Mouse (Mus musculus): ENCODE measurements around the gene Gse1.

The Gse1 gene

DNA sequence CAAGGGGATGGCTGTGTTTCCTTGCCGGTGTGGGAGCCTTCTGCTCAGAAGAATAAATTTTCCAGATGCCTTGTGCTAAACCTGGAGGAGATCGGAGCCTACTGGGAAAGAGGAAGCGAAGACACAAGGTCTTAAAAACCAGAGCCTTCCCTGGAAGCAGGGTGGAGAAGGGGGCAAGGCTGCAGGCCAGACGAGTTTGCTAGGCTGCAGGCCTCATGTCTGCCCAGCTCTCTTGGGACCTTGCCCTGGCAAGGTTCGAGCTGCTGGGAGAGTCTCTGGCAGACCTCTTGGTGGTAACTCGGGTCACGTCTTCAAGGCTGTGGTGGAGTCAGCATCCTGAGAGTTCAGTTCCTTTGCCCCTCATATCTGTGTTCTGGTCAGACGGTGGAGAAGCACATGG, 6.6 kb downstream of the Gse1 start:
- peaks cover 34% of the 10 kb centered on the region for H3K4me1 ChIP-seq (replicated peaks; ENCODE audit: low read depth, low read length)
- H3K4me3 ChIP-seq (replicated peaks; ENCODE audit: low read length) = 0 out of 2 replicates have a peak overlapping the region, but pooled peaks have one; percentile 20
- peaks cover 7% of the 10 kb centered on the region; the same call in 1 of the 2 replicates for H3K9me3 ChIP-seq (ENCODE audit: low read length)
- TF ChIP-seq NANOG (IDR thresholded peaks at IDR 0.05; ENCODE audit: borderline replicate concordance, low read length) = no peak
- no peak for TF ChIP-seq CTCF (conservative IDR thresholded peaks at IDR 0.05; ENCODE audit: low read length)
- TF ChIP-seq POU5F1 (IDR thresholded peaks at IDR 0.05; ENCODE audit: borderline replicate concordance, low read length) = no peak
- H3K36me3 ChIP-seq (ENCODE audit: insufficient read depth, low read length) = peaks cover 18% of the 10 kb centered on the region; the same call in 1 of the 2 replicates
- H3K27me3 ChIP-seq (ENCODE audit: insufficient read depth, low read length) = peaks cover 39% of the 10 kb centered on the region

DNA sequence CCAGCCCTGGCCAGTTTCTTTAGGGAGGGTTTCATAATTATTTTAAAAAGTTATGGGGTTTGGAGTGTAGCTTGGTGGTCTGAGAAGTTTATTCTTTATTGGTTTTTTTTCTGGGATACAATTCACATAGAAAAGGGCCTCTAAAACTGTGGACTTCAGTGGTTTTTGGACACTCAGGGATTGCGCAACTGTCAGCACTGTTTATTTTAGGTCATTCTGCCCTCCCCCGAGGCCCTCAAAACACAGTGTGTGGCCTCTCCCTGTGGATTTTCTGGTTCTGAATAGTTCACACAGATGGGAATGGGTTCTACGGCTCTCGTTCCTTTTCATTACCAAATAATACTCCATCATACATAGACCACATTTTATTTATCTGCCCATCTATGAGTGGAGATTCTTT, 15.0 kb downstream of the Gse1 start:
- H3K4me3 ChIP-seq (replicated peaks; ENCODE audit: low read length) = no peak overlapping the region
- H3K4me1 ChIP-seq (replicated peaks; ENCODE audit: low read depth, low read length) = no peaks in the 10 kb centered on the region
- peaks cover 9% of the 10 kb centered on the region; the same call in 1 of the 2 replicates for H3K9me3 ChIP-seq (ENCODE audit: low read length)
- H3K27me3 ChIP-seq (ENCODE audit: insufficient read depth, low read length) = peaks cover 7% of the 10 kb centered on the region; the same call in 1 of the 2 replicates
- H3K36me3 ChIP-seq (ENCODE audit: insufficient read depth, low read length) = peaks cover 2% of the 10 kb centered on the region; the same call in 1 of the 2 replicates
- TF ChIP-seq POU5F1 (IDR thresholded peaks at IDR 0.05; ENCODE audit: borderline replicate concordance, low read length) (no peak), NANOG (IDR thresholded peaks at IDR 0.05; ENCODE audit: borderline replicate concordance, low read length) (no peak)

DNA sequence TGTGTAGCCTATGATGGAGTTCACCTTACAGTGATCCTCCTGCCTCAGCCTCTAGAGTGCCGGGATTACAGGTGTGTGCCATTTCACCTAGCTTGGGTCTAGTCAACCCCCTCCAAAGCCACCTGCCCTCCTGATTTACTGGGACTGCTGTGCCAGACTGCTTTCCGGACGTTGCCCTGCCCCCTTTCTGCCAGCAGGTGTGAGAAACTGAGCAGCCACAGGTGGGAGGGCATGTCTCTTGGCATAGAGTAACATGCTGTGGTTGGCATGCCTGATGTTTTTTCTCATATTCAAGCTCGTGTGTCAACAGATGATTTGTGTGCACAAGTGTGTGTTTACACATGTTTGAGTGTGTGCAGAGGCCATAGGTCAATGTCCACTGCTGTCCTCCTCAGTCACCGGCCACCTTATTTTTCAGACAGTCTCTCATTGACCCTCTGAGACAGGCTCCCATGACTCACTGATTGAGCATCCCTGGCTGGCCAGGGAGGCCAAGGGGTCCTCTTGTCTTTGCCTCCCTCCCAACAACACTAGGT, 15.7 kb downstream of the Gse1 start:
- H3K36me3 ChIP-seq (ENCODE audit: insufficient read depth, low read length) = peaks cover 2% of the 10 kb centered on the region; the same call in 1 of the 2 replicates

DNA sequence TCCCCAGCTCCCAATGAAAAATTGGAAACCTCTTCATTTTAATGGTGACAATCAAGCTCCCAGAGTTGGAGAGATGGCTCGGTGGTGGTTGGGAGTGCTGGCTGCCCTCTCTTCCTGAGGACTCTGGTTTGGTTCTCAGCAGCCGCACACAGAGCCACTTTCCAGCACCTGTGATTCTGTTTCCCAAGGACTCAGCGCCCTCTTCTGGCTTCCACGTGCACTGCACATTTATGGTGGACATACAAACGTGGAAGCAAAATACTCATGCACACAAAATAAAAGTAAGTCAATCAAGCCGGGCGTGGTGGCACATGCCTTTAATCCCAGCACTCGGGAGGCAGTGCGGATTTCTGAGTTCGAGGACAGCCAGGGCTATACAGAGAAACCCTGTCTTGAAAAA, 16.3 kb downstream of the Gse1 start:
- peaks cover 6% of the 10 kb centered on the region; the same call in 1 of the 2 replicates for H3K9me3 ChIP-seq (ENCODE audit: low read length)
- peaks cover 3% of the 10 kb centered on the region; the same call in 1 of the 2 replicates for H3K4me1 ChIP-seq (replicated peaks; ENCODE audit: low read depth, low read length)
- peaks cover 7% of the 10 kb centered on the region; the same call in 1 of the 2 replicates for H3K27me3 ChIP-seq (ENCODE audit: insufficient read depth, low read length)
- TF ChIP-seq NANOG (IDR thresholded peaks at IDR 0.05; ENCODE audit: borderline replicate concordance, low read length) = no peak
- TF ChIP-seq CTCF (conservative IDR thresholded peaks at IDR 0.05; ENCODE audit: low read length) = peak; percentile 72
- no peak for TF ChIP-seq POU5F1 (IDR thresholded peaks at IDR 0.05; ENCODE audit: borderline replicate concordance, low read length)
- no peak overlapping the region for H3K4me3 ChIP-seq (replicated peaks; ENCODE audit: low read length)
- H3K36me3 ChIP-seq (ENCODE audit: insufficient read depth, low read length) = no peaks in the 10 kb centered on the region

More for the DNA sequence above, 15.7 kb downstream of the Gse1 start:
- Histone ChIP-seq H3K27me3 (ENCODE audit: insufficient read depth, low read length) (peaks cover 7% of the 10 kb centered on the region; the same call in 1 of the 2 replicates), H3K9me3 (ENCODE audit: low read length) (peaks cover 6% of the 10 kb centered on the region; the same call in 1 of the 2 replicates), H3K4me3 (replicated peaks; ENCODE audit: low read length) (no peak overlapping the region), H3K4me1 (replicated peaks; ENCODE audit: low read depth, low read length) (no peaks in the 10 kb centered on the region)
- TF ChIP-seq NANOG (IDR thresholded peaks at IDR 0.05; ENCODE audit: borderline replicate concordance, low read length) = no peak
- TF ChIP-seq POU5F1 (IDR thresholded peaks at IDR 0.05; ENCODE audit: borderline replicate concordance, low read length) = no peak
- no peak for TF ChIP-seq CTCF (conservative IDR thresholded peaks at IDR 0.05; ENCODE audit: low read length)

- H3K27me3 ChIP-seq (ENCODE audit: insufficient read depth, low read length) = no peaks in the 10 kb centered on the region
- peaks cover 33% of the 10 kb centered on the region for H3K4me1 ChIP-seq (replicated peaks; ENCODE audit: low read depth, low read length)
- no peak overlapping the region for H3K4me3 ChIP-seq (replicated peaks; ENCODE audit: low read length)
- no peak for TF ChIP-seq POU5F1 (IDR thresholded peaks at IDR 0.05; ENCODE audit: borderline replicate concordance, low read length)
- TF ChIP-seq NANOG (IDR thresholded peaks at IDR 0.05; ENCODE audit: borderline replicate concordance, low read length) = no peak
- peak; percentile 85 for TF ChIP-seq CTCF (conservative IDR thresholded peaks at IDR 0.05; ENCODE audit: low read length)
- no peaks in the 10 kb centered on the region for H3K36me3 ChIP-seq (ENCODE audit: insufficient read depth, low read length)
- H3K9me3 ChIP-seq (ENCODE audit: low read length) = peaks cover 6% of the 10 kb centered on the region; the same call in 1 of the 2 replicates
These were observed 19.4 kb downstream of the Gse1 start for GRCm38 (mm10) chr8:120247618-120248017.

DNA sequence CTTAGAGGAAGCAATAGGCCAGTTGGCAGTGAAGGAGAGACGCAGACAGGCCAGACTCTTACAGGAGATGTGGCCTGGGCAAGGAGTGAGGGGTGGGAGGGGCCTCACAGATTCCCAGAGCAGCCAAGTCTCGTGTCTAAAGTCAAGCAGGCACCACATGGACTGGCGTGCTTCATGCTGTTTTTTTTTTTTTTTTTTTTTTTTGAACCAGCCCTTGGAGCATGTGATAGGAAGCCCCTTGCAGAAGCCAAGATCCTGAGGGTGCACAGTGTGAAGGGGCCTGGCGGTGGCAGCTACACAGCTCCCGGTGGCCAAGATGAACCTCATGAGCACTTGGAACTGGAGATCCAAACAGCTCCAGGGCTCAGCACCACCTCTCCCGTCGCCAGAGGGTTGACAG, 19.8 kb downstream of the Gse1 start:
- Histone ChIP-seq H3K36me3 (ENCODE audit: insufficient read depth, low read length) (no peaks in the 10 kb centered on the region), H3K9me3 (ENCODE audit: low read length) (peaks cover 6% of the 10 kb centered on the region; the same call in 1 of the 2 replicates), H3K4me1 (replicated peaks; ENCODE audit: low read depth, low read length) (peaks cover 37% of the 10 kb centered on the region), H3K27me3 (ENCODE audit: insufficient read depth, low read length) (no peaks in the 10 kb centered on the region), H3K4me3 (replicated peaks; ENCODE audit: low read length) (no peak overlapping the region)
- TF ChIP-seq CTCF (conservative IDR thresholded peaks at IDR 0.05; ENCODE audit: low read length) (no peak), NANOG (IDR thresholded peaks at IDR 0.05; ENCODE audit: borderline replicate concordance, low read length) (no peak), POU5F1 (IDR thresholded peaks at IDR 0.05; ENCODE audit: borderline replicate concordance, low read length) (no peak)

GRCm38 (mm10) chr8:120248451-120248850, 20.2 kb downstream of the Gse1 start:
- Histone ChIP-seq H3K36me3 (ENCODE audit: insufficient read depth, low read length) (no peaks in the 10 kb centered on the region), H3K9me3 (ENCODE audit: low read length) (peaks cover 6% of the 10 kb centered on the region; the same call in 1 of the 2 replicates), H3K4me3 (replicated peaks; ENCODE audit: low read length) (no peak overlapping the region), H3K27me3 (ENCODE audit: insufficient read depth, low read length) (0 out of 2 replicates have a peak, but pooled peaks cover under 1% of the 10 kb centered on the region), H3K4me1 (replicated peaks; ENCODE audit: low read depth, low read length) (peaks cover 37% of the 10 kb centered on the region)
- TF ChIP-seq NANOG (IDR thresholded peaks at IDR 0.05; ENCODE audit: borderline replicate concordance, low read length) (no peak), POU5F1 (IDR thresholded peaks at IDR 0.05; ENCODE audit: borderline replicate concordance, low read length) (no peak), CTCF (conservative IDR thresholded peaks at IDR 0.05; ENCODE audit: low read length) (no peak)

GRCm38 (mm10) chr8:120249800-120250336, 21.6 kb downstream of the Gse1 start:
- H3K4me1 ChIP-seq (replicated peaks; ENCODE audit: low read depth, low read length) = peaks cover 45% of the 10 kb centered on the region

More at GRCm38 (mm10) chr8:120249800-120250336, 21.6 kb downstream of the Gse1 start:
- peaks cover 6% of the 10 kb centered on the region; the same call in 1 of the 2 replicates for H3K9me3 ChIP-seq (ENCODE audit: low read length)
- no peaks in the 10 kb centered on the region for H3K36me3 ChIP-seq (ENCODE audit: insufficient read depth, low read length)
- TF ChIP-seq NANOG (IDR thresholded peaks at IDR 0.05; ENCODE audit: borderline replicate concordance, low read length) (no peak), CTCF (conservative IDR thresholded peaks at IDR 0.05; ENCODE audit: low read length) (no peak), POU5F1 (IDR thresholded peaks at IDR 0.05; ENCODE audit: borderline replicate concordance, low read length) (no peak)
- H3K4me3 ChIP-seq (replicated peaks; ENCODE audit: low read length) = no peak overlapping the region
- H3K27me3 ChIP-seq (ENCODE audit: insufficient read depth, low read length) = peaks cover 7% of the 10 kb centered on the region; the same call in 1 of the 2 replicates

Measured in E14TG2a.4 (cell line).